Mouse (Mus musculus) lung, postnatal 0 days (tissue): ENCODE data around the gene Gm44790.

Experiments used
- CTCF ChIP-seq: IDR thresholded peaks from 2 replicates; pipeline ENCODE4 v1.5.1; 2016; ENCODE audit warnings: antibody characterized with exemption, mild to moderate bottlenecking
- EP300 ChIP-seq: IDR thresholded peaks from 2 replicates; pipeline ENCODE4 v1.6.1; 2016; ENCODE audit warnings: antibody characterized with exemption, mild to moderate bottlenecking, control low read depth

- TF ChIP-seq CTCF (no peak), EP300 (no peak)
These were observed 59.6 kb downstream of the Gm44790 start for GRCm38 (mm10) chr6:86485943-86486640.
